Mouse (Mus musculus) limb, embryonic 15.5 days (tissue): Measurements from ENCODE around the gene Ptpn9. TPM values are rescaled to one million over a fixed set of nuclear protein-coding genes. Genes with fewer than 3 reads are reported as not detected.
"Not testable (repeated sequence)": the region's sequence is repeated elsewhere in the genome, so short reads cannot be mapped to it uniquely, and the experiment has no call there.

ENCODE experiments used
- ATAC-seq: fragments of 200-750 bp; cut with Nextera tagmentation; 2 replicates; pipeline ENCODE4 v1.8.0; 2017; ENCODE audit warnings: low read depth, moderate TSS enrichment; ENCODE audit not compliant: insufficient number of reproducible peaks, low FRiP score, low TSS enrichment
- H3K27ac ChIP-seq: fragments of 300-500 bp; sonication (generic); 2 replicates; pipeline ENCODE4 v1.5.1; 2015; ENCODE audit warnings: moderate library complexity, mild to moderate bottlenecking, inconsistent platforms
- H3K27me3 ChIP-seq: fragments of 300-500 bp; sonication (generic); 2 replicates; pipeline ENCODE4 v1.6.1; 2015; ENCODE audit warnings: inconsistent platforms
- H3K36me3 ChIP-seq: fragments of 300-500 bp; sonication (generic); 2 replicates; pipeline ENCODE4 v1.6.1; 2015; ENCODE audit warnings: inconsistent platforms
- H3K4me1 ChIP-seq: fragments of 300-500 bp; sonication (generic); 2 replicates; pipeline ENCODE4 v1.6.1; 2015; ENCODE audit warnings: inconsistent platforms
- H3K4me2 ChIP-seq: fragments of 300-500 bp; sonication (generic); 2 replicates; pipeline ENCODE4 v1.6.1; 2015; ENCODE audit warnings: mild to moderate bottlenecking, inconsistent platforms
- H3K4me3 ChIP-seq: fragments of 300-500 bp; sonication (generic); 2 replicates; pipeline ENCODE4 v1.5.1; 2015; ENCODE audit warnings: mild to moderate bottlenecking, inconsistent platforms
- H3K9ac ChIP-seq: fragments of 300-500 bp; sonication (generic); 2 replicates; pipeline ENCODE4 v1.6.1; 2015; ENCODE audit warnings: inconsistent platforms
- H3K9me3 ChIP-seq: fragments of 300-500 bp; sonication (generic); 2 replicates; pipeline ENCODE4 v1.6.1; 2016; ENCODE audit warnings: inconsistent platforms
- WGBS: fragments of 180-500 bp; shearing (Covaris S2); methylation state at CpG from one replicate; pipeline ENCODE4 v1.1.7; 2015; 5-methylcytosine and 5-hydroxymethylcytosine counted together
- polyA plus RNA-seq: library from polyadenylated mRNA; unstranded; fragments of >200 nt; fragmentation: Nextera tagmentation; extraction: Ambion mirVana; gene quantifications from 2 replicates; pipeline ENCODE4 v1.2.1, GENCODE M21; 2015

The Ptpn9 gene
- polyA plus RNA-seq, 1 experiment from 2014 or later = 22.9 TPM

DNA sequence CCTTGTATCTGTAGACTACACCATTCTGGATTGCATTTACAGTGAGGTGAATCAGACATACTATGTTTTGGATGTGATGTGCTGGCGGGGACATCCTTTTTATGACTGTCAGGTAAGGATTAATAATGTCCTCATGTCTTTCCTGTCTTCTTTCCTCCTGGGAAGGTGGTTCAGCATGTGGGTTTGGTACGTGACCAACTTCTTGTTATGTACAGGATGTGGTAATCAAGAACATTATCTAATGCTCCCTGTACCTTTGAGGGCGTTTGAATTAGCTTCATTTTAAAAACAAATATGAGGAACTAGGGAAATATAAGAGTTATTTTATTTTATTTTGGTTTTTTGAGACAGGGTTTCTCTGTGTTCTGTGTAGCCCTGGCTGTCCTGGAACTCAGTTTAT is 19.5 kb upstream of the Ptpn9 start:
- Histone ChIP-seq H3K9ac (no peak overlapping the region), H3K27me3 (no peaks in the 10 kb centered on the region), H3K4me3 (no peak overlapping the region), H3K27ac (no peak overlapping the region), H3K36me3 (peaks cover 36% of the 10 kb centered on the region), H3K9me3 (no peaks in the 10 kb centered on the region), H3K4me1 (no peaks in the 10 kb centered on the region), H3K4me2 (no peak overlapping the region)
- 72% methylated on average over 3 of the region's 3 CpGs for WGBS
- ATAC-seq = no peak

DNA sequence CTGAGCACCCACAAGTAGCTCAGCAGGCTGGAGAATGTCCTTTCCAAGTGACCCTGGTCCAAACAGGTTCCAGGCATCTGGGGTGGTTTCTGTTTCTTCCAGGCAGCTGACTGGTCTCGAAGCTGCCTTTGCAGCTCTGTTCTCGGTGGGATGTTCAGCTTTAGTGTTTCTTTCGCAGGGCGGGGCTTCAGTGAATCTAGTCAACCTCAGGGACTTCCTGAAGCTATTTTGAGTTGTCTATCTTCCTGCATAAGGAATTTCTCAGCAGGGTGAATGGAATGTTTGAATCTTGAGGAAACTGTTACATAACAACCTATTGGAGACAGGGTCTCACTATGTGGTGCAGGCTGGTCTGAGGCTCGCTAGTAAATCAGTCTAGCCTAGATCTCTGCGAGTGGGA is 14.5 kb upstream of the Ptpn9 start:
- H3K36me3 ChIP-seq = peaks cover 40% of the 10 kb centered on the region
- no peak overlapping the region for H3K27ac ChIP-seq
- no peak overlapping the region for H3K4me2 ChIP-seq
- no peaks in the 10 kb centered on the region for H3K9me3 ChIP-seq
- no peak overlapping the region for H3K4me3 ChIP-seq
- H3K4me1 ChIP-seq = no peaks in the 10 kb centered on the region
- H3K27me3 ChIP-seq = no peaks in the 10 kb centered on the region
- ATAC-seq = no peak
- 89% methylated on average over 6 of the region's 6 CpGs for WGBS
- no peak overlapping the region for H3K9ac ChIP-seq

DNA sequence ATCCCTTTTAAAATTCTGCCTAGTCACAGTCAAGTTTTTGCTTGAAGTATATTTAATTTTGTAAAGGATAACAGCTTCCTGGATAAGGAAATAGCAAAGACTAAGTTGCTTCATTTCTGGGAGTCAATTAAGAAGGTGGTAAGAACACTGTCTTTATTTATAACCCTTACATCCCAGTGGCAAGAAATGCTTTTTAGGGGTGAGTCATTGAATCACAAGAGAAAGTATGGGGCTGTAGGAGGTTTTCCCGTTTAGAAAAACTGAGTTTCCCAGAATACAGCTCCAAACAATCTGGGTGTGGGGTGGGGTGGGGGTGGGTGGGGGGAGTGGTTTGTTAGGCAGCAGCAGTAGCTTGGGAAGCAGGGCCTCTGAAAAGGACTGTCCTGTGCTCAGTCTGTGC is 13.2 kb upstream of the Ptpn9 start:
- ATAC-seq = no peak
- H3K4me2 ChIP-seq = no peak overlapping the region
- no peaks in the 10 kb centered on the region for H3K4me1 ChIP-seq
- no peaks in the 10 kb centered on the region for H3K9me3 ChIP-seq
- no peak overlapping the region for H3K27ac ChIP-seq
- H3K36me3 ChIP-seq = peaks cover 37% of the 10 kb centered on the region
- no peak overlapping the region for H3K9ac ChIP-seq
- H3K27me3 ChIP-seq = no peaks in the 10 kb centered on the region
- WGBS = 67% methylated on average over 1 of the region's 1 CpGs
- no peak overlapping the region for H3K4me3 ChIP-seq

DNA sequence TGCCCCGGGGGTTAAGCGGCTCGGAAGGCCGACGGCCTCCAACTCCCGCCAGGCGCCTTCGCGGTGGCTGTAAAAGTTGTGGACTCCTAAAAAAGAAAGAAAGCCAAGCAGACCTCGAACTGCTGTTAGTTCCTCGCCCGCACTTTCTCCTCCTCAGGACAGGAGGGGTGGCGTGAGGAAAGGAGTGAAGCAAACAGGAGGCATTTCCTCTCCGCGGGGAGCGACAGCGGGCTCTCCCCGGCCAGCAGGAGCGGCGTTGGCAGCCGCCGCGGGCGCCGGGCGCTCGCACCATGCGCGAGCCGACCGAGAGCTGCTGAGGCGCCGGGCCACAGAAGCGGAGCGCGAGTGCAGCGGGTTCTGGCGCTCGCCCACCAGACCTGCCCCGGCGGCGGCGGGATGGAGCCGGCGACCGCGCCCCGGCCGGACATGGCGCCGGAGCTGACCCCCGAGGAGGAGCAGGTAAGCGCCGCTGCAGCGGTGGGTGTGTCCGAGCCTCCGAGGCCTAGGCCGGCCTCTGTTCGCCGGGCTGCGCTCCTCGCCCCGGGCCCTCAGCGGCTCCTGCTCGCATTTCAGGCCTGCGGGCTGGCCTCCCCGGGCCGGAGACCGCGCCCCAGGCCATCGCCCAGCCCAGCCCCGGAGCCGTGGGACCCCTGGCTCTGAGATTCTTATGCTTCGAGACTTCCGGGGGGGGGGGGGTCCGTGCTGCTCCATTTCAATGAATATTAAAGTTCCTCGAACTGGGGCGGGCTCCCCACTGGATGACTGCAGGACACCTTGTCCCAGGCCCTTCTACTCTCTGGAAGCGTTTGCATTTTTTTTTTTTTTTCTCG is 690 bp downstream of the Ptpn9 start:
- under 1% methylated on average over 66 of the region's 80 CpGs for WGBS
- Histone ChIP-seq H3K4me1 (peaks cover 5% of the 10 kb centered on the region; the same call in 1 of the 2 replicates), H3K9ac (peak overlapping the region; percentile 98), H3K27ac (peak overlapping the region; percentile 97), H3K36me3 (no peaks in the 10 kb centered on the region), H3K27me3 (no peaks in the 10 kb centered on the region), H3K9me3 (no peaks in the 10 kb centered on the region), H3K4me3 (peak overlapping the region; percentile 88), H3K4me2 (peak overlapping the region; percentile 61)
- peak; percentile 68 for ATAC-seq

DNA sequence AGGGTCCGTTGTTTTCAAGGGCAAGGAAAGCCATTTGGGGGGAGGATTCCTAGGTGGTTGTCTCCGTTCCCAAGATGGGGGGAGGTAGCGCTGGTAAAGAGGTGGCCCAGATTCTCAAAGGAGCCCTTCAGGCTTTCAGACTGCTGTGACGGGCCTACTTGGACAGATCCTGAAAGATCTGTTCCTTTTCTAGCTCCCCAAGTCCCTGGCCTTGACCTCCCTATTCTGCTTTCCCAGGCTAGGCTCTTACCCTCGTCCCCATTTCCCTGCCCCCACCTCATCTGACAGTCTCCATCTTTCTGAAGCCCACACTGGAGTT is 1.3 kb downstream of the Ptpn9 start:
- WGBS = 1% methylated on average over 5 of the region's 5 CpGs
- ATAC-seq = 0 out of 2 replicates have a peak, but pooled peaks have one; percentile 16

DNA sequence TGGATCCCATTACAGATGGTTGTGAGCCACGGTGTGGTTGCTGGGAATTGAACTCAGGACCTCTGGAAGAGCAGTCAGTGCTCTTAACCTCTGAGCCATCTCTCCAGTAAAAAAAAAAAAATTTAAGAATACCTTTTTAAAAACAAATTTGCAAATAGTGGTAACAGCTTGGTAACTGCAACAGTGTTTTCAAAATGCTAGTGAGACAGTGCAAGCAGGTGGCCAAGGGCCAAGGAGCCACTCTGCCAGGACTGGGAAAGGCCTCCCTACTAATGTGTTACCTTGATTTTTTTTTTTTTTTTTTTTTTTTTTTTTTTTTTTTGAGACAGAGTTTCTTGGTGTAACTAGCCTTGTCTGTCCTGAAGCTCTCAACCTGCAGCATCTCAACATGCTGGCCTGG is 2.5 kb downstream of the Ptpn9 start:
- H3K4me3 ChIP-seq, H3K27ac ChIP-seq, H3K4me1 ChIP-seq, H3K36me3 ChIP-seq, H3K4me2 ChIP-seq, H3K27me3 ChIP-seq, ATAC-seq, H3K9ac ChIP-seq, H3K9me3 ChIP-seq: not testable (repeated sequence)
- 73% methylated on average over 1 of the region's 1 CpGs for WGBS

More for the DNA sequence above, 1.3 kb downstream of the Ptpn9 start:
- Histone ChIP-seq H3K9me3 (no peaks in the 10 kb centered on the region), H3K27me3 (no peaks in the 10 kb centered on the region), H3K4me1 (peaks cover 5% of the 10 kb centered on the region; the same call in 1 of the 2 replicates), H3K4me2 (peak overlapping the region; percentile 61), H3K4me3 (peak overlapping the region; percentile 88), H3K36me3 (no peaks in the 10 kb centered on the region), H3K9ac (peak overlapping the region; percentile 98), H3K27ac (peak overlapping the region; percentile 97)

DNA sequence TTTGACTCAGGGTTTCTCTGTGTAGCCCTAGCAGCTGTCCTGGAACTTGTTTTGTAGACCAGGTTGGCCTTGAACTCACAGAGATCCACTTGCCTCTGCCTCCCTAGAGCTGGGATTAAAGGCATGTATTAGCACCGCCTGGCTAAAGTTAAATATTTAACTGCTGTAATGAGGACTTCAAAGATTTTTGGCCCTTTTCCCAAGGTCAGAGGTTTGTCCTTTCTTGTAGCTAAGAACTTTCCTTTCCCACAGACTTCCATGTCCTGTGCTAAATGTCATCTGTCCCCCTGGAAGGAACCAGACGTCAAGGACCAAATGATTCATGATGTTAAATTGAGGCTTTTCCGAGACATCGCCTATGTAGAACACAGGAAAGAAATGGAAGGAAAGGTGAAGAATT is 8.3 kb downstream of the Ptpn9 start:
- no peak overlapping the region for H3K4me3 ChIP-seq
- H3K27me3 ChIP-seq = no peaks in the 10 kb centered on the region
- no peak overlapping the region for H3K9ac ChIP-seq
- H3K27ac ChIP-seq = no peak overlapping the region
- no peak overlapping the region for H3K4me2 ChIP-seq
- H3K4me1 ChIP-seq = no peaks in the 10 kb centered on the region
- no peak for ATAC-seq
- H3K36me3 ChIP-seq = peaks cover 13% of the 10 kb centered on the region; the same call in 1 of the 2 replicates
- H3K9me3 ChIP-seq = no peaks in the 10 kb centered on the region
- 57% methylated on average over 4 of the region's 4 CpGs for WGBS

DNA sequence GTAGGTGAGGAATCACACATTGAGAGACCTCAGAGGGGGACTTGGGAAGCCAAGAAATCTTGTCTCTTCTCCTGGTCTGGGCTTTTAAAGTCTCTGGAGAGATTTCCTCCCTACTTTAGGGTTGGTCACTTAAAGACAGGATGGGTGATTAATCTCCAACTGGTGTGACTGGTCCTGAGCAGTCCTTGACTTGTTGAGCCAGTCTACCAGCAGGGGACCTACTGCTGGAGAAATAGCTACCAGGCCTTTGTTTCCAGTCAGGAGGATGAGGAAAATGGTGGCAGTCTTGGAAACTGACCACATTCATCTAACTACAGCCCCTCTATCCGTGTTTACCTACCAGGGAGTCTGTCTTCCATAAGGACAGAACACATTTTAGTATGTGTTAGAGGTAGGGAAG is 17.7 kb downstream of the Ptpn9 start:
- H3K36me3 ChIP-seq = peaks cover 18% of the 10 kb centered on the region
- no peak overlapping the region for H3K4me3 ChIP-seq
- no peak overlapping the region for H3K4me2 ChIP-seq
- H3K27ac ChIP-seq = no peak overlapping the region
- H3K27me3 ChIP-seq = no peaks in the 10 kb centered on the region
- no peak overlapping the region for H3K9ac ChIP-seq
- ATAC-seq = no peak
- 72% methylated on average over 1 of the region's 1 CpGs for WGBS
- no peaks in the 10 kb centered on the region for H3K9me3 ChIP-seq
- H3K4me1 ChIP-seq = no peaks in the 10 kb centered on the region

DNA sequence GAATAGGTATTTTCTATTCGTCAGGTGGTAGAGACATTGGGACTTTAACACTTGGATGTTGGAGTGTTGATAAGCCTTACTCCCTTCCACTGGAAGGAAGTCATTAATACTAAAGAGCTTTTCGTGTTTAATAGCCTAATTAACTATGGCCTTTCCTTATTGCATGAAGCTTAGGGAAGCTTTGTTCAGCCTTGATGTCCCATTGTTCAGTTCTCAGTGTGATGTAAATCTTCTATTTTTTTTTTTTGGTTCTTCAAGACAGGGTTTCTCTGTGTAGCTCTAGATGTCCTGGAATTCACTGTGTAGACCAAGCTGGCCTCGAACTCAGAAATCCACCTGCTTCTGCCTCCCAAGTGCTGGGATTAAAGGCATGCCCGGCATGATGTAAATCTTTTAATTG is 18.2 kb downstream of the Ptpn9 start:
- Histone ChIP-seq H3K4me2 (no peak overlapping the region), H3K27me3 (no peaks in the 10 kb centered on the region), H3K27ac (no peak overlapping the region), H3K9me3 (no peaks in the 10 kb centered on the region), H3K4me3 (no peak overlapping the region), H3K4me1 (no peaks in the 10 kb centered on the region), H3K9ac (no peak overlapping the region), H3K36me3 (peaks cover 15% of the 10 kb centered on the region)
- 85% methylated on average over 4 of the region's 4 CpGs for WGBS
- ATAC-seq = no peak

DNA sequence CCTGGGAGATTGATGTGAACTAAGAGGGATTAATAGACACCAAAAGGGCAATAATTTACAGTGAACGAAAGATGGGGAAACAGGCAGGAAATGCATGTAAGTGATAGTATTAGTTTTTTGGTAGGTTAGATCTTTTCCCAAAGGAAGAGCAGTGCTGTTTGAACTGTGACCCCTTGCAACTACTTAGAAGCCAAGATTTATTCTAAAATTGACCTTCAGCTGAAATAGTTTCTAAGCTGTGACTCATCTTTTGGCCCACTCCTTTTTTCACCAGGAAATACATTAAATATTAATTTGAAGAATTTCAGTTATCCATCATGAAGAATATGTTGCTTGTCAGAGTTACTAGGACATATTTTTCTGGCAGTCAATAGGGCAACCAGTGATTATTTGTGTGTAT is 19.0 kb downstream of the Ptpn9 start:
- no peaks in the 10 kb centered on the region for H3K4me1 ChIP-seq
- no peak overlapping the region for H3K9ac ChIP-seq
- no peaks in the 10 kb centered on the region for H3K27me3 ChIP-seq
- H3K36me3 ChIP-seq = peaks cover 15% of the 10 kb centered on the region
- H3K27ac ChIP-seq = no peak overlapping the region
- WGBS = 75% methylated on average over 1 of the region's 1 CpGs
- no peak overlapping the region for H3K4me3 ChIP-seq
- no peaks in the 10 kb centered on the region for H3K9me3 ChIP-seq
- ATAC-seq = no peak
- no peak overlapping the region for H3K4me2 ChIP-seq

DNA sequence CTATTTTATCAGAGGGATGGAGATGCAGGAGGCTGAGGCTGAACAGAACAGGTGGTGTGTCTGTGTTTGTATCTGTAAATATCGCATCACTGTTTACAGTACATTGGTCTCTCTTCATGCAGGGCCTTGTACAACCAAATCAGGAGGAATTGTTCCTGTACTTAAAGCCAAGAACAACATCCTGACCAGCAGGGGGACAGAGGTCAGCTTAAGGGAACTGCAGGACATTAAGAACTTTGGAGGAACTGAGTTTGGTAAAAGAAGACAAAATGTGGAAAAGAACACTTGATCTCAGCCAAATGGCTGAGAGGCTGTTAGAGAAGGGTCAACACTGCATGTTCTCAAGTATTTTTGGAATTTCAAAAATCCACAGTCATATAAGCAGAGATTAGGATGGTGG is 20.0 kb downstream of the Ptpn9 start:
- no peaks in the 10 kb centered on the region for H3K4me1 ChIP-seq
- no peak for ATAC-seq
- no peaks in the 10 kb centered on the region for H3K27me3 ChIP-seq
- no peaks in the 10 kb centered on the region for H3K9me3 ChIP-seq
- no peak overlapping the region for H3K27ac ChIP-seq
- WGBS = 96% methylated on average over 1 of the region's 1 CpGs
- no peak overlapping the region for H3K9ac ChIP-seq
- no peak overlapping the region for H3K4me2 ChIP-seq
- peaks cover 15% of the 10 kb centered on the region for H3K36me3 ChIP-seq
- H3K4me3 ChIP-seq = no peak overlapping the region

DNA sequence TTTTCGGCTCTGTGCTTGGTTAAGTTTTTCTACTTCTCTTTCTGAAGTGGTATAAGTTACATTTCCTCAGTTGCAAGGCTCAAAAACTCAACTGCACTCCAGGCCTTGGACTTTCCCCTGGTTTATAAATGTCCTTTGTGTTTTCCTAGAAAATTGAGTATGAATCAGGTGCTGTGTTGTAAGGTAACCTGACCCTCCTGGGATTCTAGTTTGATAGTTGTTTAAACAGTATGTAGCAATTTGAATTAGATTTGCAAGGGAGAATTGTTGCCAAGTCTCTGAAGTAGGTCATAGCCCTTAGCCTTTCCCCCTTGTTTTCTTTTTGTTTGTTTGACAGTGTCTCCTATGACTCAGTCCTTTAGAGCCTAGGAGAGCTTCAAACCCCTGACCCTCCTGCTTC is 22.9 kb downstream of the Ptpn9 start:
- H3K36me3 ChIP-seq = peaks cover 30% of the 10 kb centered on the region
- no peak overlapping the region for H3K27ac ChIP-seq
- H3K4me2 ChIP-seq = no peak overlapping the region
- H3K27me3 ChIP-seq = no peaks in the 10 kb centered on the region
- no peak overlapping the region for H3K9ac ChIP-seq
- no peaks in the 10 kb centered on the region for H3K4me1 ChIP-seq
- no peak for ATAC-seq
- WGBS = 89% methylated on average over 1 of the region's 1 CpGs
- no peaks in the 10 kb centered on the region for H3K9me3 ChIP-seq
- no peak overlapping the region for H3K4me3 ChIP-seq

DNA sequence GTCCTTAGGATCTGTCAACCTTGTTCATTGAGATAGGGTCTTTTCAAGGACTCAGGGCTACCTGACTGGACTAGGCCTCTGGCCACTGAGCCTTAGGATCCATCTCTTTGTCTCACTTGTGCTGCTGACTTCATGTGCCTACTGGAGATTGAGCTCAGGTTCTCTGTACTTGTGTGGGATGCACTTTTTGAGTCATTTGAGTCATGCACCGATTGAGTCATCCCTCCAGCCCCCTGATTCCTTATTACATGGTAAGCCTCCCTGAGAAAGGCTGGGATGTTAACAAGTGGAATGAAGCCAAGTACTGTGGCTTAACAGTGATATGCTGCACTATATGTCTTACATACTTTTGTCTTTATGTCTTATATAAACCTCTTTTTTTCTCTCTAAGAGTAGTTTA is 37.0 kb downstream of the Ptpn9 start:
- H3K27ac ChIP-seq = no peak overlapping the region
- H3K9me3 ChIP-seq = no peaks in the 10 kb centered on the region
- 88% methylated on average over 1 of the region's 1 CpGs for WGBS
- no peak for ATAC-seq
- no peaks in the 10 kb centered on the region for H3K4me1 ChIP-seq
- no peak overlapping the region for H3K4me3 ChIP-seq
- no peak overlapping the region for H3K4me2 ChIP-seq
- peaks cover 57% of the 10 kb centered on the region for H3K36me3 ChIP-seq
- H3K27me3 ChIP-seq = no peaks in the 10 kb centered on the region
- no peak overlapping the region for H3K9ac ChIP-seq
